Mouse (Mus musculus) bone marrow, adult 2 months (tissue): ENCODE results near the gene Ddc. TPM values are rescaled to one million over a fixed set of nuclear protein-coding genes. Genes with fewer than 3 reads are reported as not detected.

ENCODE experiments used
- H3K27ac ChIP-seq: fragments of 200-500 bp; 2 replicates; pipeline ENCODE4 v1.5.1; 2012; ENCODE audit warnings: low read depth, mild to moderate bottlenecking, control low read depth, inconsistent platforms, low read length; ENCODE audit not compliant: control insufficient read depth, poor library complexity, insufficient read depth
- H3K4me1 ChIP-seq: fragments of 200-500 bp; 2 replicates; pipeline ENCODE4 v1.6.1; 2011; ENCODE audit warnings: low read length; ENCODE audit not compliant: control insufficient read depth, insufficient read depth
- H3K4me3 ChIP-seq: fragments of 200-500 bp; replicated peaks from 2 replicates; pipeline ENCODE3; 2011; ENCODE audit warnings: mild to moderate bottlenecking, low read depth, low read length, control low read depth; ENCODE audit not compliant: control insufficient read depth
- CTCF ChIP-seq: fragments of 200-500 bp; IDR thresholded peaks from 2 replicates; pipeline ENCODE4 v1.5.1; 2011; ENCODE audit warnings: low read length, control low read depth; ENCODE audit not compliant: control insufficient read depth, insufficient read depth
- POLR2A ChIP-seq: fragments of 200-500 bp; IDR thresholded peaks from 2 replicates; pipeline ENCODE4 v1.6.1; 2011; ENCODE audit warnings: low read depth, mild to moderate bottlenecking, control low read depth, low read length, borderline replicate concordance; ENCODE audit not compliant: control insufficient read depth
- WGBS: fragments of 180-500 bp; shearing (Covaris S2); methylation state at CpG from one replicate; pipeline ENCODE4 v1.1.7; 2018; 5-methylcytosine and 5-hydroxymethylcytosine counted together
- polyA plus RNA-seq: library from polyadenylated mRNA; stranded (reverse); fragments of >200 nt; gene quantifications from 2 replicates; pipeline ENCODE4 v1.2.4, GENCODE M21; 2011; ENCODE audit warnings: low replicate concordance; ENCODE audit not compliant: missing spikeins, insufficient read depth, insufficient read length

Ddc gene
- polyA plus RNA-seq, 1 experiment, result 2.0 TPM

DNA sequence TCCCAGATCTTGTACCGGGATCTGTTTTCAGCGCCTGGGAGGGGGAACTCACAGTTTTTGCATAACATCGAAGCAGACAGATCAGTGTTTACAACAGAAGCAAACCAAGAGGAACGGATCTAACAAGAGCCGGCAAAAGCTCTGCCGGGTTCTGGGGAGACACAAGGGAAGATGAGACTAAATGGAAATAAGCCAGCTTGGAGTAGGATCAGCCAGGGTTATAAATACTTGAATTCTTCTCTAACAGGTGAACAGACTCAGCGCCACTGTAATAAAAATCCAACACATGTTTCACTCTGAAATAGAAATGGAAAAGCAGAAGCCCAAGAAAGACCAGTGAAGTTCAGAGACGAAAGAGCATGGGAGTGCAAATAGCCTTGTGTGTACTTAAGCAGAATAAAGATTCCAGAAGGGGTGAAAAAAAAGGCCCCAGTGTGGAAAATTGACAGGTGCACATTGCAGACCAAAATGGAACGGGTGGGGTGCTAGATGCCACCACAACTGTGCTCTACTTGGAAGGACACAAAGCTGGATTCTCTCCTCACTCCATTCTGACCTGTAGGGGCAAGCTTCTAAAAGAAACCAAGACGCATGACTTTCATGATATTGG is 4.8 kb downstream of the Ddc start:
- Histone ChIP-seq H3K4me1 (peaks cover 2% of the 10 kb centered on the region), H3K27ac (no peak overlapping the region), H3K4me3 (no peak overlapping the region)
- 75% methylated on average over 10 of the region's 10 CpGs for WGBS
- TF ChIP-seq CTCF (no peak), POLR2A (no peak)

DNA sequence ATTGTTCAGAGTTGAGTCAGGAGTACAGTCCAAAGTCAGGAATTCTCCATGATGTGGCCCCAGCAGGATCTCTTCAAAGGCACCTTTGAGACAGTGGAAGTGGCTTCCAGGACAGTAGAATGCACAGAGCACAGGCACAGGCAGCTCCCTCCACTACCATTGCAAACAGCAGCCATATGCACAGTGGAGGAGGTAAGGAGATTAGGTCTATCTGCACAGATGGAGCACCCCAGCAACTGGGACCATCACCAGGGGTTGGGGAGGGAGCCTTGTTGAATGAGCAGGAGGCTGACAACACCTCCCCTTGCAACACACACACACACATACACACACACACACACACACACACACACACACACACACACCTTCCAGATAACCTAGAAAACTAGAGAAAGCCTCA is 6.1 kb downstream of the Ddc start:
- no peak for TF ChIP-seq CTCF
- TF ChIP-seq POLR2A, result no peak
- H3K4me1 ChIP-seq, result peaks cover 2% of the 10 kb centered on the region
- no peak overlapping the region for H3K27ac ChIP-seq
- H3K4me3 ChIP-seq, result no peak overlapping the region

DNA sequence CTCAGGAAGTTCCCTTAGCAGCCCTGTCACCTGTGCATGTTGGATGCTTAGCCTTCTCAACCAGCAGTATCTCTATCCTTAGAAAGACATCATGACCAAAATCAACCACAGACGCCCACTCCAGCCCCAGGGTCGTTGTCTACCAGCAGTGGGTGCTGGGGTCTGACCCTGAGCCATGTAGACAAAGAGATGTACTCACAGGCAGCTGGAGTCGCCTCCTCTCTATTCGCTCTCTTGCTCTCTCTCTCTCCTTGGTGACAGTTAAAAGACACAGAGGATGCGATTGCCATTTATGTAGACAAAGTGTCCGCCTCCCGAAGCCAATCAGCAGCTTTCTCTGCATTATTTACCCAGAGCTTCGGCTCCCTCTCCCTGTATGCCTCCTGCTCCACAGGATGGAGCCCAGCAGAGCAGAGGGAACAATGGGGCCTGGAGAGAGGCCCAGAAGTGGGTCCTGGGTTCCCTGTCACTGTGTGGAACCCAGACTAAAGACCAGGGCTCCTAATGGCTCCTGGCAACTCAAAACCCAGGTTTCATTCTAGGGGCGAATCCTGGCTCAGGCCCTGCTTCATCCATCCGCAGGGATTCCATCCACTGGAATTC is 7.7 kb downstream of the Ddc start:
- Histone ChIP-seq H3K4me1 (peaks cover 2% of the 10 kb centered on the region), H3K4me3 (no peak overlapping the region), H3K27ac (no peak overlapping the region)
- TF ChIP-seq CTCF, result no peak
- TF ChIP-seq POLR2A, result no peak
- 83% methylated on average over 10 of the region's 10 CpGs for WGBS

DNA sequence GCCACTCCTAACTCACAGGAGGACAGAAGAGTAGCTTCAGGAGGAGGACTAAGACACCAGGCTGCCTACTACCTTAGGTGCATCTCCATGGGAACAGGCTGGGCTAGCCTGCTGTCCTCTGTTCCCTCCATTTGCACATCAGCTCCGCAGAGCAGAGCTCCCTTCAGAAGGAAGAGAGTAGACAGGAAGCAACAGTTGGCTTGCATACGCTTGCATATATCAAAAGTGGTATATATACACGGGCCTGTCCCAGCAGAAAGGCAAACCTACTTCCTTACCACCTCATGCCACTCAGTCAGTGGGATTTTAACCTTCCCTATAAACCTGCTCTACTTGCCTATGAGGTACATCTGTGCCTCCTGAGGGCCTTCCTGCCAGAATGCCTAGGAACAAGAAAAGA is 9.2 kb downstream of the Ddc start:
- Histone ChIP-seq H3K4me3 (no peak overlapping the region), H3K4me1 (peaks cover 2% of the 10 kb centered on the region), H3K27ac (no peak overlapping the region)
- WGBS, result 15% methylated on average over 3 of the region's 3 CpGs
- TF ChIP-seq POLR2A, result no peak
- no peak for TF ChIP-seq CTCF

DNA sequence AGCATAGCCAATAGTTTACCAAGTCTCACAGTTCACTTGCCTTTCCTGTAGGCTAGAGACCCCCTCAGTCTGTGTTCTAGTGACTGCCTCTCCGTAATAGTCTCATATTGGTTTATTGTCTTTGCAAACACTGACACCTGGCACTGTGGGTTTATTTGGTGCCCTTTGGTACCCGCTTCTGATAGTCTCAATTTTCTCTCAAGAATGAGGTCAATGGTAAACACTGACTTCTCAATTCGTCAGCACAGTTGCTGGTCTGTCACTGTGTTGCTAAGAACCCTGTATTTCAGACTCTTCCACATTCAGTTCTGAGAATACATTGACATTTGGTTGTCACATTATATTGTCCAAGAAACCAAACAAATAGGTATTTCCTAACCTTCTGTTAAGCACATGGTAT is 9.9 kb downstream of the Ddc start:
- 68% methylated on average over 3 of the region's 3 CpGs for WGBS
- Histone ChIP-seq H3K4me1 (peaks cover 2% of the 10 kb centered on the region), H3K27ac (no peak overlapping the region), H3K4me3 (no peak overlapping the region)
- TF ChIP-seq POLR2A, result no peak
- TF ChIP-seq CTCF, result no peak

DNA sequence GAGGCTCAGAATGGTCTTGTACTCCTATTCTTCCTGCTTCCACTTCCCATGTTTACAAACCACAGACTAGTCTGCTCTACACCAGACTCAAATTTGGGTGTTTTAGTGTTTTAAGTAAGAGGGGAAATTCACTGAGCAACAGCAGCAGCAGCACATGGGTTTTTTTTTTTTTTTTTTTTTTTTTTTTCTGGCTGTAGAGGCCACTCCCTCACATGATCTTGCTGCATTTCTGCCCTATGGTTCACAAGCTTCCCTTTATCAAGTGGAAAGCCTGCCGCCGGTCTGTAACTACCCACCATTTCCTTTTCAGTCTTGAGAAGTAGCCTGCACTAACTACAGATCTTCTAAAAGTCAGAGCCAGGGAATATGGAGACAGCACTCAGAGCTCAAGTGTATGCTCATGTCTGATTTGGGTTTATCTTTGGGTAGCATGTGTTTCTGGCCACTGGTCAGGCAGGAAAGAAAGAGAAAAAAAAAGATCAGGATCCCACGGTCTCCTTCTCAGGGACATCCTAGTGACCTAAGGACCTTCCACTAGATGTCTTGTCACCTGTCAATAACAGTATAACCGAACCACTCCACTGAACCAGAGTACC is 11.4 kb downstream of the Ddc start:
- no peak overlapping the region for H3K27ac ChIP-seq
- WGBS, result 20% methylated on average over 4 of the region's 4 CpGs
- TF ChIP-seq CTCF (no peak), POLR2A (no peak)
- peaks cover 2% of the 10 kb centered on the region for H3K4me1 ChIP-seq
- H3K4me3 ChIP-seq, result no peak overlapping the region

DNA sequence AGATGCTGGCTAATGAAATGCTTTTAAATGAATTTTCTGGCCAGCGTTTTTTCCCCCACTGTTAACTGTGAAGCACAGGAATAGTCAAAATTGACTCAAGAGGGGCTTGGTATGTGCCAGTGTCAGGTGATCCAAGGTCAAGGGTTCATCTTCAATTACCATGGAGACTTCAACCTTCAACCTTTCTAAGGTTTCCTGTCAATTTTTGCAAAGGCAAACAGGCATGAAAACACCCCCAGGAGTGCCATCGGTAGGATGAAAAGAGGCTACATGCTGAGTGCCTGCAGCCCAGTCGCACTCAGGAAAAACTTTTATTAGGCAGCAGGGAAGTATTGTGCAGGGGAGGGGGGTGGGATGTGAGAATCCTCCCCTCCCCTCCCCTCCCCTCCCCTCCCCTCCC is 12.0 kb downstream of the Ddc start:
- H3K27ac ChIP-seq, result no peak overlapping the region
- no peak for TF ChIP-seq CTCF
- no peak for TF ChIP-seq POLR2A
- peaks cover 2% of the 10 kb centered on the region for H3K4me1 ChIP-seq
- 36% methylated on average over 3 of the region's 3 CpGs for WGBS
- no peak overlapping the region for H3K4me3 ChIP-seq

DNA sequence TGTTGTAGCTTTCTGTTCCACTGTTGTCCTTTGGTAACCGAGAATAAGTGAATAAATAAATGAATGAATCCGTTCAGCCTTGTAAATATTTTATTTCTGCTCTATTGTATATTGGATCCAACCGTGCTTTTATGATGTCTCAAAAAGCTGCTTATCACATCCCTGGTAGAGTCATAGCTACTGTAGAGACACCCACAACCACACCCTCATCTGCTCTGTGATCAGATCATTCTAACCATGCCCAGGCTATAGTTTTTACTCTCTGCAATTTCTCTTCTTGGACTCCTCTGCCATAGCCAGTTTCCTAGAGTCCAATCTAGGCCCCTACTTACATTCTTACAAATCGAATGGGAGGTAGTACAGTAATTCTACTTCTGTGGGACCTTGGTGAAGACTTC is 12.7 kb downstream of the Ddc start:
- no peak for TF ChIP-seq CTCF
- no peak overlapping the region for H3K4me3 ChIP-seq
- no peak overlapping the region for H3K27ac ChIP-seq
- 67% methylated on average over 4 of the region's 4 CpGs for WGBS
- H3K4me1 ChIP-seq, result peaks cover 2% of the 10 kb centered on the region

DNA sequence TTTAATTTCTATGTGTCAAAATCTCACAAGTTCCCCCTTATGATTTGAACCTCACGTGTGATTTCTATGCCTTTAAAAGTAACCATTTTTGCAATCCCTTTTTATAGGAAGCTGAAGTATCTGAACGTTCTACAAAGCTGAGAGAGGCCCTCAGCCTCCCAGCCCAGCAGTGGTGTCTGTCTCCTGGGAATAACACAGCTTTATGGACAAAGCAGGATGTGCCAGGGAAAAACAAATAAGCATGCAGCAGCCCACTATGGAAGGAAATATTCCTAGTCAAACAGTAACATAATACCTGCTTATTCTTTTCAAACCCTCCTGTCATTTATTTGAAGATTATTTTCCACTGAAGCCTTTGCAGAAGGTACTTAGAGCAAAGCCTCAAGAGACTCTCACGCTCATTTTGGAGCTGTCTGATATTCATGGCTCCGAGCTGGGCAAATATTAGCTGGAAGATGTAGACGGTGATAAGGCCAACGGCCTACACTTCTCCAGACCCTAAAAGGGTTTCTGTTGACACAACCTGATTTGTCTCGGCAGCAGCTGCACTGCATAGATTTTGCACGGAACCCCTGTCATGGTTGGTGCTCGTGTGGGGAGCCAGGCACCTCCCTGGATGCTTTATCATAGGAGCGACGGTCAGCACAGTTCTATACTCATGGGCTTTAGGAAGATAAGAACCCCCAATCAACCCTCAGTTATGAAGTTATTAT is 13.3 kb downstream of the Ddc start:
- 44% methylated on average over 11 of the region's 11 CpGs for WGBS
- Histone ChIP-seq H3K4me3 (no peak overlapping the region), H3K4me1 (peaks cover 2% of the 10 kb centered on the region), H3K27ac (no peak overlapping the region)
- TF ChIP-seq CTCF, result no peak
- TF ChIP-seq POLR2A, result no peak
